Mouse (Mus musculus): ENCODE results near the gene Whrn. TPM values are rescaled to one million over a fixed set of nuclear protein-coding genes. Genes with fewer than 3 reads are reported as not detected.

The Whrn gene
- polyA plus RNA-seq, 1 experiment from 2014 or later, result 5.0 TPM

DNA sequence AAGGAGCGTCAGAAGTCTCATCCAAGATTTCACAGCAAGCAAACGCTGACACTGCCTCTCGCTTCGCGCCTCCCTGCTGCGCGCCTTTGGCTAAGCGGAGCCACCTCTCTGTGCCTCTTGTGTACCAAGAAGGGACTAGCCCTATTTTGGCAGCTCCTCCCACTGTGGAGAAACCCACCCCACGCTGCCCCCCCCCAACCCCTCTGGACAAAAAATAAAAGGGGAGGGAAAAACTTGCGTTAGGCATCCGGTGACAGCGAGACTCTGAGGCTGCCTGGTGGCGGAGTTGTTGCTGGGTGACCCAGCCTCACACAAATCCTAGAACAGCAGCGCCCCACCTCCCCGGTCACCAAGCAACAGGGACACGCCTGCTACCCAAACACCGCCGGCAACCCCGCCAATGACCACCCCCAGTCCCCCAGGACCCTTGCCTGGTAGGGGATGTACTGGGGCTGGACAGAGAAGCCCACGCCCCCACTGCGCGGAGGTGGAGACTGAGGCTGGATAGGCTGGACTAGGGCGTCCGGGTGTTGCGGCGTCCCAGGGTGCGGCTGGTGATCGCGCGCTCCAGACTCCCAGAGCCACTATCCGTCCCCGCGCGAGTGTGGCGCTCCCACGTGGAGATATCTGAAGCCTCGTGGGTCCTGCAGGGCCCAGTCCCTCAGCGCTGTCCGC is 85.7 kb downstream of the Whrn start:
- Histone ChIP-seq H3K4me2 (ENCODE audit: low read length) (peak overlapping the region; percentile 99), H3K4me3 (ENCODE audit: low read length) (peak overlapping the region; percentile 77), H3K27ac (ENCODE audit: low read depth, low read length) (peak overlapping the region; percentile 71), H3K4me1 (ENCODE audit: control insufficient read depth, insufficient read depth, low read depth, low read length) (peaks cover 29% of the 10 kb centered on the region), H3K36me3 (ENCODE audit: control insufficient read depth, insufficient read depth, low read length) (no peaks in the 10 kb centered on the region), H3K27me3 (replicated peaks; ENCODE audit: control insufficient read depth, insufficient read depth, low read length) (no peaks in the 10 kb centered on the region), H3K9me3 (ENCODE audit: control insufficient read depth, low read length) (no peaks in the 10 kb centered on the region), H3K9ac (ENCODE audit: low read depth, low read length) (peak overlapping the region; percentile 70)
- peak; percentile 74 for ATAC-seq
- WGBS, result under 1% methylated on average over 30 of the region's 39 CpGs

- Histone ChIP-seq H3K4me3 (ENCODE audit: low read length) (peak overlapping the region; percentile 77), H3K27ac (ENCODE audit: low read depth, low read length) (peak overlapping the region; percentile 66), H3K27me3 (replicated peaks; ENCODE audit: control insufficient read depth, insufficient read depth, low read length) (no peaks in the 10 kb centered on the region), H3K36me3 (ENCODE audit: control insufficient read depth, insufficient read depth, low read length) (no peaks in the 10 kb centered on the region), H3K4me2 (ENCODE audit: low read length) (peak overlapping the region; percentile 99), H3K9me3 (ENCODE audit: control insufficient read depth, low read length) (no peaks in the 10 kb centered on the region), H3K4me1 (ENCODE audit: control insufficient read depth, insufficient read depth, low read depth, low read length) (peaks cover 35% of the 10 kb centered on the region), H3K9ac (ENCODE audit: low read depth, low read length) (peak overlapping the region; percentile 70)
- no peak for ATAC-seq
- WGBS, result under 1% methylated on average over 18 of the region's 18 CpGs
Measured at GRCm38 (mm10) chr4:63409317-63409907, 86.4 kb downstream of the Whrn start.

DNA sequence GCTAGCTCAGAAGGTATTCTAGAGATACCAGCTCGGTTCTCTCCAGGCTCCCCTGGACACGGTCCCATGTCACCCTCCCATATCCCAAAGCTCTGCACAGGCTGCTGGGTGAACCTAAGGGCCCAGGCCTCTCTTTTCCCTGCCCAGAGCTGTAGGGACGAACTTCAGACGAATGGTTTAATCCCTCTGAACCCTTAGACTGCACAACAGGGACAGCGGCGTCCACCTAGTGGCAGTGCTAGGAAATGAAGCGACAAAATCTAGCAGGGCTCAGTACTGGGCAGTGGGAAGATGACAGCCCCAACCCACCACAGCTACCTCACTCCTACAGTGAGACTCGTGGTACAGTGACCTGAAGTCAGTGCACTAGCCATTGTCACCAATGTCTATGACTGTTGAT is 87.1 kb downstream of the Whrn start:
- WGBS, result 5% methylated on average over 8 of the region's 8 CpGs
- Histone ChIP-seq H3K27me3 (replicated peaks; ENCODE audit: control insufficient read depth, insufficient read depth, low read length) (no peaks in the 10 kb centered on the region), H3K9ac (ENCODE audit: low read depth, low read length) (peak overlapping the region; percentile 51), H3K36me3 (ENCODE audit: control insufficient read depth, insufficient read depth, low read length) (no peaks in the 10 kb centered on the region), H3K4me2 (ENCODE audit: low read length) (peak overlapping the region; percentile 99), H3K4me3 (ENCODE audit: low read length) (peak overlapping the region; percentile 15), H3K4me1 (ENCODE audit: control insufficient read depth, insufficient read depth, low read depth, low read length) (peaks cover 42% of the 10 kb centered on the region), H3K9me3 (ENCODE audit: control insufficient read depth, low read length) (no peaks in the 10 kb centered on the region), H3K27ac (ENCODE audit: low read depth, low read length) (peak overlapping the region; percentile 66)
- peak; percentile 62 for ATAC-seq

DNA sequence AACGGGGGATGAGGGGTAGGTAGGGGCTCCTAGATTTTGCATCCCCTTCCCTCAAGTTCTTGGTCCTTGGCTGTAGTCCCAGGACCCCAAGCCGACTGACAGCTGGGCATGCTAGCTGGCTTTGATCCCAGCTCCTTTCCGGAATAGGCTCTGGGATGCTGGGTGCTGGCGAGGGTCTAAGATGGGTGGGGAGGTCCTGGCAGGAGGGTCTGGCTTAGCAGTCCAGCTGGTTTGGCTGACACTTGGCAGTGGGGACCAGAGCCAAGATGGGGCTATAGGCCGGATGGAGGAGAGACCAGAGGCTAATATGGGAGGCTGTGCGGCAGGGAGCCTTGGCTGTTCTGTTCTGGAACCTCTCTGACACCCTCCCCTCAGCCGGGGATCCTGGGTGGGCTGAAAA is 87.5 kb downstream of the Whrn start:
- Histone ChIP-seq H3K27me3 (replicated peaks; ENCODE audit: control insufficient read depth, insufficient read depth, low read length) (no peaks in the 10 kb centered on the region), H3K27ac (ENCODE audit: low read depth, low read length) (peak overlapping the region; percentile 66), H3K4me2 (ENCODE audit: low read length) (peak overlapping the region; percentile 99), H3K4me1 (ENCODE audit: control insufficient read depth, insufficient read depth, low read depth, low read length) (peaks cover 46% of the 10 kb centered on the region), H3K36me3 (ENCODE audit: control insufficient read depth, insufficient read depth, low read length) (no peaks in the 10 kb centered on the region), H3K9ac (ENCODE audit: low read depth, low read length) (peak overlapping the region; percentile 51; the same call in 1 of the 2 replicates), H3K4me3 (ENCODE audit: low read length) (peak overlapping the region; percentile 15; the same call in 1 of the 2 replicates), H3K9me3 (ENCODE audit: control insufficient read depth, low read length) (no peaks in the 10 kb centered on the region)
- WGBS, result 49% methylated on average over 7 of the region's 7 CpGs
- ATAC-seq, result peak; percentile 57

DNA sequence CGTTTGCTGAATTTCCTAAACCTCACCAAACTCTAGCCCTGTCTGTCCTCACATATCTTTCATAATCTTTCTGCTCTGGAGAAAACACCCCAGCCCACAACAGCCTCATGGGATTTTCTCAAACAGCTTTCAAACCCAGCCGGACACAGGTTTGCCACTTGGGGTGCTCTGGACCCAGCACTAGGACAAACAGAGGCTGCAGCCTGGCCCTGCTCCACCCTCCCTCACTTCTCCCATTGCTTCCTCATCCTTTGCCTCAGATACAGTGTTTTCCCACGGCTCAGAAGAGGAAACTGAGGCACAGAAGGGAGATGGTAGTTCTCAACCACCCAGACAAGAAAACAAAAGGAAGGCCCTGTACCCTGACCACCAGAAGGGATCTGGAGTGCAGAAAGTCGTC is 90.1 kb downstream of the Whrn start:
- H3K4me1 ChIP-seq (ENCODE audit: control insufficient read depth, insufficient read depth, low read depth, low read length), result peaks cover 51% of the 10 kb centered on the region
- H3K36me3 ChIP-seq (ENCODE audit: control insufficient read depth, insufficient read depth, low read length), result no peaks in the 10 kb centered on the region
- no peaks in the 10 kb centered on the region for H3K9me3 ChIP-seq (ENCODE audit: control insufficient read depth, low read length)
- H3K4me3 ChIP-seq (ENCODE audit: low read length), result no peak overlapping the region
- no peak overlapping the region for H3K27ac ChIP-seq (ENCODE audit: low read depth, low read length)
- H3K27me3 ChIP-seq (replicated peaks; ENCODE audit: control insufficient read depth, insufficient read depth, low read length), result no peaks in the 10 kb centered on the region
- 62% methylated on average over 4 of the region's 4 CpGs for WGBS
- H3K4me2 ChIP-seq (ENCODE audit: low read length), result no peak overlapping the region
- no peak for ATAC-seq
- H3K9ac ChIP-seq (ENCODE audit: low read depth, low read length), result no peak overlapping the region

- Histone ChIP-seq H3K4me3 (ENCODE audit: low read length) (no peak overlapping the region), H3K4me1 (ENCODE audit: control insufficient read depth, insufficient read depth, low read depth, low read length) (peaks cover 52% of the 10 kb centered on the region), H3K4me2 (ENCODE audit: low read length) (no peak overlapping the region), H3K9me3 (ENCODE audit: control insufficient read depth, low read length) (no peaks in the 10 kb centered on the region), H3K9ac (ENCODE audit: low read depth, low read length) (no peak overlapping the region), H3K27ac (ENCODE audit: low read depth, low read length) (no peak overlapping the region), H3K36me3 (ENCODE audit: control insufficient read depth, insufficient read depth, low read length) (no peaks in the 10 kb centered on the region), H3K27me3 (replicated peaks; ENCODE audit: control insufficient read depth, insufficient read depth, low read length) (no peaks in the 10 kb centered on the region)
- ATAC-seq, result no peak
- WGBS, result 17% methylated on average over 7 of the region's 7 CpGs
Measured at GRCm38 (mm10) chr4:63405051-63405450, 90.7 kb downstream of the Whrn start.

DNA sequence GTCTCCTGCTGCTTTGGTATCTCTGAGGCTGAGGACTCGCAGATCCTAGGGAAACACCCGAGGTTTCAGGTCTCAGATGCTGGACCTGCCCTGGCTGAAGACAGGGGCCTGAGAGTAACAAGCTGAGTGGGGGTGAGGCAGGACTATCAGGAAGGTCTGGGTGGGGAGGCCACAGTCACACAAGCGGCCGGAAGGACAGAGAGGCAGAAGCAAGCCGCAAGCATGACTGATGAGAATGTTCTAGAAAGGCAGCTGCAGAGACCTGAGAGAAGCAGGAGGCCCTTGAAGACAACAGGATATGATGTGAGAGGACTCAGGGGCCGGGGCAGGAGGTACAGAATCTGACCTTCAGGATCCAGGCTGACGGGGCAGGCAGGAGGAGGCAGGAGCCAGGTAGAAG is 91.6 kb downstream of the Whrn start:
- H3K4me2 ChIP-seq (ENCODE audit: low read length), result no peak overlapping the region
- no peaks in the 10 kb centered on the region for H3K9me3 ChIP-seq (ENCODE audit: control insufficient read depth, low read length)
- 72% methylated on average over 7 of the region's 7 CpGs for whole genome bisulfite sequencing
- no peak overlapping the region; the same call in 1 of the 2 replicates for H3K9ac ChIP-seq (ENCODE audit: low read depth, low read length)
- no peak for ATAC-seq
- H3K4me3 ChIP-seq (ENCODE audit: low read length), result no peak overlapping the region
- H3K4me1 ChIP-seq (ENCODE audit: control insufficient read depth, insufficient read depth, low read depth, low read length), result peaks cover 44% of the 10 kb centered on the region
- no peaks in the 10 kb centered on the region for H3K36me3 ChIP-seq (ENCODE audit: control insufficient read depth, insufficient read depth, low read length)
- H3K27me3 ChIP-seq (replicated peaks; ENCODE audit: control insufficient read depth, insufficient read depth, low read length), result no peaks in the 10 kb centered on the region
- no peak overlapping the region for H3K27ac ChIP-seq (ENCODE audit: low read depth, low read length)

GRCm38 (mm10) chr4:63403040-63403959 is 92.5 kb downstream of the Whrn start, which contains the start of gene Akna:
Gene Akna, minus strand, starts transcription at chr4:63403354.
- 15% methylated on average over 17 of the region's 17 CpGs for WGBS
- Histone ChIP-seq H3K9me3 (ENCODE audit: control insufficient read depth, low read length) (no peaks in the 10 kb centered on the region), H3K36me3 (ENCODE audit: control insufficient read depth, insufficient read depth, low read length) (no peaks in the 10 kb centered on the region), H3K4me1 (ENCODE audit: control insufficient read depth, insufficient read depth, low read depth, low read length) (peaks cover 35% of the 10 kb centered on the region), H3K4me3 (ENCODE audit: low read length) (peak within 1 kb of the TSS; percentile 18; the same call in 1 of the 2 replicates), H3K4me2 (ENCODE audit: low read length) (peak within 1 kb of the TSS; percentile 39), H3K27me3 (replicated peaks; ENCODE audit: control insufficient read depth, insufficient read depth, low read length) (no peaks in the 10 kb centered on the region), H3K9ac (ENCODE audit: low read depth, low read length) (peak within 1 kb of the TSS; percentile 2), H3K27ac (ENCODE audit: low read depth, low read length) (peak within 1 kb of the TSS; percentile 72)
- peak; percentile 88 for ATAC-seq
